Mouse (Mus musculus) kidney, embryonic 16.5 days (tissue): ENCODE measurements around the gene Parp4. TPM values are rescaled to one million over a fixed set of nuclear protein-coding genes. Genes with fewer than 3 reads are reported as not detected.
A peak's percentile ranks its signal among the peaks of the same experiment; 100 is the strongest.

Source experiments
- ATAC-seq: fragments of 200-750 bp; cut with Nextera tagmentation; 2 replicates; pipeline ENCODE4 v1.8.0; 2017; ENCODE audit warnings: moderate TSS enrichment; ENCODE audit not compliant: low FRiP score, low TSS enrichment
- H3K27ac ChIP-seq: fragments of 300-500 bp; sonication (generic); 2 replicates; pipeline ENCODE4 v1.5.1; 2014; ENCODE audit warnings: low read length
- H3K27me3 ChIP-seq: fragments of 300-500 bp; sonication (generic); 2 replicates; pipeline ENCODE4 v1.6.1; 2014; ENCODE audit warnings: low read length, control low read depth, mixed read lengths; ENCODE audit not compliant: insufficient read depth
- H3K36me3 ChIP-seq: fragments of 300-500 bp; sonication (generic); 2 replicates; pipeline ENCODE4 v1.6.1; 2014; ENCODE audit warnings: low read length, control low read depth, mixed read lengths; ENCODE audit not compliant: insufficient read depth
- H3K4me1 ChIP-seq: fragments of 300-500 bp; sonication (generic); 2 replicates; pipeline ENCODE4 v1.6.1; 2014; ENCODE audit warnings: low read length, control low read depth, mixed read lengths; ENCODE audit not compliant: insufficient read depth
- H3K4me2 ChIP-seq: fragments of 300-500 bp; sonication (generic); replicated peaks from 2 replicates; pipeline ENCODE4 v1.6.1; 2014; ENCODE audit warnings: low read depth, low read length
- H3K4me3 ChIP-seq: fragments of 300-500 bp; sonication (generic); 2 replicates; pipeline ENCODE4 v1.5.1; 2014; ENCODE audit warnings: mild to moderate bottlenecking, low read length
- H3K9ac ChIP-seq: fragments of 300-500 bp; sonication (generic); replicated peaks from 2 replicates; pipeline ENCODE4 v1.6.1; 2014; ENCODE audit warnings: low read length
- H3K9me3 ChIP-seq: fragments of 300-500 bp; sonication (generic); 2 replicates; pipeline ENCODE4 v1.6.1; 2016; ENCODE audit warnings: low read length, control low read depth
- WGBS: fragments of 180-500 bp; shearing (Covaris S2); extraction: QIAGEN DNeasy Blood & Tissue Kit; methylation state at CpG from one replicate; pipeline ENCODE4 v1.1.7; 2014; 5-methylcytosine and 5-hydroxymethylcytosine counted together
- polyA plus RNA-seq: library from polyadenylated mRNA; unstranded; fragments of >200 nt; fragmentation: Nextera tagmentation; extraction: Ambion mirVana; gene quantifications from 2 replicates; pipeline ENCODE4 v1.2.1, GENCODE M21; 2015

The Parp4 gene
- polyA plus RNA-seq, result 4.0 and 6.3 TPM in 2 replicates

DNA sequence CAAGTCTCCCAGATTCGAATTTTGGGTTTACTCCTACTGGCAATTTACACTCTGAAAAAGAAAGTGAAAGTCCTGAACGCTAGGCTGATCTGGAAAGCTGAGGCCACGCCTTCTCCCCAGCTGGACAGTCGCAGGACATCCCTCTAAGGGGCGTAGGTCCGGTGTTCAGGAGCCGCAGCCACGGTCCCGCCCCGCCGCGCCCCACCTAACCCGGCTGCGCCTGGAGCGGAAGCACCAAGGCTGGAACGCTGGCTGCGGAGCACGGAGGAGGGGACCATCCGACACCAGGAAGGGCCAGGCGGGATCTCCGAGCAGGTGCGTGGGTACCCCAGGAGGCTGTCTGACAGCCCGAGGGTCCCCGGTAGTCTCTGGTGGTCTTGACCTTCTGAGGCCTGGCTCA, at the start of gene Parp4, which contains the start of gene Cenpj:
TSS of gene Parp4 (plus strand) at position 204 of the 400 bp plus-strand sequence.
TSS of gene Cenpj (minus strand) at position 10 of the 400 bp plus-strand sequence.
- peak within 1 kb of the TSS; percentile 78 for H3K4me3 ChIP-seq
- H3K4me1 ChIP-seq, result peaks cover 20% of the 10 kb centered on the region
- H3K4me2 ChIP-seq, result peak within 1 kb of the TSS; percentile 78
- peak; percentile 92 for ATAC-seq
- H3K27me3 ChIP-seq, result no peaks in the 10 kb centered on the region
- WGBS, result under 1% methylated on average over 24 of the region's 24 CpGs
- no peaks in the 10 kb centered on the region for H3K36me3 ChIP-seq
- H3K9ac ChIP-seq, result peak within 1 kb of the TSS; percentile 82
- peak within 1 kb of the TSS; percentile 75 for H3K27ac ChIP-seq
- no peaks in the 10 kb centered on the region for H3K9me3 ChIP-seq

DNA sequence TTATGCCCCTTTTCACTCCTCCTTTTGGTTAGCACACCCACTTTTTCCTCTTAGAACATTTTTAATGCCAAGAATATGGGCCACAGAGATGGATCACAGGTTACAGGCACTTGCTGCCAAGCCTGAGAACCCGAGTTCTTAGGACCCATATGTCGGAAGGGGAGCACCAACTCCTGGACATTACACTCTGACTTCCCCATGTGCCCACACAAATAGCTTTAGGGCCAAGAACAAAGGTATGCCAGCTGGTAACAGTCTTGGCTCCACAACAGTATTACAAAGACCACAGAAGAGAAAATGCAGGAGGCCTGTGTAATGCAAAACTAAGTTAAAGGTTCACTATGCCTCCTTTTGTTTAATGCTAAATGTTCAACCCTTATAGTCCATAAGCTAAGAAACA, 44.6 kb upstream of the Parp4 start:
- Histone ChIP-seq H3K9ac (no peak overlapping the region), H3K27me3 (no peaks in the 10 kb centered on the region), H3K4me2 (no peak overlapping the region), H3K9me3 (no peaks in the 10 kb centered on the region), H3K36me3 (peaks cover 19% of the 10 kb centered on the region), H3K4me1 (no peaks in the 10 kb centered on the region), H3K27ac (no peak overlapping the region), H3K4me3 (no peak overlapping the region)
- no peak for ATAC-seq
- 94% methylated on average over 2 of the region's 2 CpGs for WGBS

DNA sequence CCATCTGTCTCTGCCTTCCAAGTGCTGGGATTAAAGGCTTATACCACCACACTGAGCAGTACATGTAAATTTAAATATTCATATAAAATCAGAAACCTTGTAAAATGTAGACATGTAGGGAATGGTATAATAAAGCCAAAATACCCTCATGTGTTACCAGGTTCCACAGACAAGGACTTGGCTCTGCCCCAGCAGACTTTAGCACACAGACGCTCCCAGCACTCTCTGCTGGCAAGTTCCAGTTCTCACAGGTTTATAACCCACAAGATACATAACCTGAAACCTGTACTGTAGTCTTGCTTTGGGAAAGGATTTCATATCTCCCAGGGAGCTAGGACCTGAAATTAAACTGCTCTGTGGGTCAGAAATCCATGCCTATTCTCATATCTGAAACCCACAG, 30.5 kb upstream of the Parp4 start:
- Histone ChIP-seq H3K4me1 (no peaks in the 10 kb centered on the region), H3K27me3 (no peaks in the 10 kb centered on the region), H3K36me3 (no peaks in the 10 kb centered on the region), H3K4me2 (no peak overlapping the region), H3K27ac (no peak overlapping the region), H3K4me3 (no peak overlapping the region), H3K9me3 (no peaks in the 10 kb centered on the region), H3K9ac (no peak overlapping the region)
- 85% methylated on average over 1 of the region's 1 CpGs for WGBS
- no peak for ATAC-seq

DNA sequence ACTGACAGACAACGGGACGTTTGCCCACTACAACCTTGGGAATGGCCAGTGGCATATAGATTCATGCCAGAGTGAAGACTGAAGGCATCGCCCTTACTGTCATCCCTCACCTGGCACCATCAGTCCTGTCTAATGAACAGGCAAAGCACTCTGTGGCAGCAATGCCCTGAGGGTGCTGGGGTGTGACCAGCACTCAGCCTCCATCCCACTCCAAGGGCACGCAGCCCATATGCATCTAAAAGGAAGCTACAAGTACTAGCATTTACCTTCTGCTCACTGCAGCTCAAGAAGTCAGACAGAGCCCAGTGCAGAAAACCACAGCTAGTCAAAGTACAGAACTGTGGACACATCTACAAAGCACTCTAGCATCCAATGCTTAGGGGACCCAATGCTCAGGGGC, 29.9 kb upstream of the Parp4 start:
- Histone ChIP-seq H3K9ac (no peak overlapping the region), H3K9me3 (no peaks in the 10 kb centered on the region), H3K4me3 (no peak overlapping the region), H3K27me3 (no peaks in the 10 kb centered on the region), H3K27ac (no peak overlapping the region), H3K4me2 (no peak overlapping the region), H3K4me1 (no peaks in the 10 kb centered on the region), H3K36me3 (no peaks in the 10 kb centered on the region)
- 93% methylated on average over 4 of the region's 4 CpGs for WGBS
- ATAC-seq, result no peak

DNA sequence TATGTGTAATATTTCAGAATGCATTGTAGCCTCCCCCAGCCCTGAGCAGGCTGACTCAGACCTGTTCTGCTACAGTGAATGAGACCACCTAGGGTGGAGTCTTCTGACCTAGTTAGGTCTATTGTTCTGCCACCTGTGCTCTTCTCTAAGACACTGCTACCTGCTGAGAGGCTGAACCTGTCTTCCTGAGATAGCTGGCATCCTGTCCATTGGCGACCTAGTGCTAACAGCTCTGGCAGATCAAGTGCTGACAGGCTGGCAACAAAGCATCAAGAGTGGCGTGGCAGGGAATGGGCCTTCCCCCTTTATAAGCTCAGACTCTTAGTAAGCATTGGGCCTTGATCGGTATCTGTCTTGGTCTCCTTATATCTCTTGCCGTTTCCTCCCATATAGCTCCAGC, 24.5 kb upstream of the Parp4 start:
- H3K4me2 ChIP-seq, result no peak overlapping the region
- WGBS, result 90% methylated on average over 4 of the region's 4 CpGs
- no peak overlapping the region for H3K9ac ChIP-seq
- H3K27me3 ChIP-seq, result no peaks in the 10 kb centered on the region
- no peak overlapping the region for H3K27ac ChIP-seq
- ATAC-seq, result no peak
- H3K36me3 ChIP-seq, result peaks cover 19% of the 10 kb centered on the region; the same call in 1 of the 2 replicates
- no peak overlapping the region for H3K4me3 ChIP-seq
- H3K9me3 ChIP-seq, result no peaks in the 10 kb centered on the region
- H3K4me1 ChIP-seq, result no peaks in the 10 kb centered on the region

DNA sequence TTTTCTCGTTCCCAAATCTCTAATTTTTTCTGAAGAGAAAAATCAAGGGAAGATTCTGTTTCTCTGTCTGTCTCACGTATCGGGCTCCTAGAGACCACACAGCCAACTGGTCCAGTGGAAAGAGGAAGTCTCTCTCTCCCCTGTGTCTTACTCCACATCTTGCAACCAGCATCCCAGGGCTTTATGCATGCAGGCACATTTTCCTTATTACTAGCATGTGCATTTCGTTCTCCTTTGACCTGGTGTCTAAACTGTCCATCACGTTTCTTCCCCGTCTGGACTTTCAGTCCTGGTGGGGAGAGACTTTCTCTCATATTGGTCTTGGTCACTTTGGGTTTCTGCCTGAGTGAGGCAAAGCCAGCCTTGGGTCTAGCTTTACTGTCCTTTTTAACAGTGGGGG, 22.5 kb upstream of the Parp4 start:
- Histone ChIP-seq H3K36me3 (peaks cover 19% of the 10 kb centered on the region; the same call in 1 of the 2 replicates), H3K9me3 (no peaks in the 10 kb centered on the region), H3K9ac (no peak overlapping the region), H3K4me2 (no peak overlapping the region), H3K27me3 (no peaks in the 10 kb centered on the region), H3K27ac (no peak overlapping the region), H3K4me3 (no peak overlapping the region), H3K4me1 (no peaks in the 10 kb centered on the region)
- WGBS, result 94% methylated on average over 6 of the region's 6 CpGs
- ATAC-seq, result no peak

DNA sequence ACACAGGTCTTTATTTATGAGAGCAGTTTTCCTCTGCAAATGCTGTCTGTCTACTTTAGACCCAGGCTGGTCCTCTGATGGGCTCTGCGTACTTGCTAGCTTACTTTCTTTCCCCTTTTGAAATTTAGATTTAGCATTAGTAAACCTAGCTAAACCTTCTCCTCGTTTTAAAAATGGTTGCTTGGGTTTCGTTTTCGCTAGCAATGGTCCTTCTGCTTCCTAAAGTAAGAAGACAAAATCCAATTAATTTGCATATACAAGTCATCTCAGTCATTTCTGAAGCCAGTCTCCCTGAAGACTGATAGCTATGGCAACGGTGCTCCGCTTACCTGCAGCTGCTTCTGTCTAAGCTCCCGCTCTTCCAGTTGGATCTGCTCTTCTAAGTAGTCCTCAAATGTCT, 22.1 kb upstream of the Parp4 start:
- no peaks in the 10 kb centered on the region for H3K4me1 ChIP-seq
- H3K9ac ChIP-seq, result no peak overlapping the region
- peaks cover 23% of the 10 kb centered on the region; the same call in 1 of the 2 replicates for H3K36me3 ChIP-seq
- H3K4me2 ChIP-seq, result no peak overlapping the region
- H3K4me3 ChIP-seq, result no peak overlapping the region
- H3K27me3 ChIP-seq, result no peaks in the 10 kb centered on the region
- 95% methylated on average over 7 of the region's 7 CpGs for WGBS
- H3K9me3 ChIP-seq, result no peaks in the 10 kb centered on the region
- no peak for ATAC-seq
- H3K27ac ChIP-seq, result no peak overlapping the region

DNA sequence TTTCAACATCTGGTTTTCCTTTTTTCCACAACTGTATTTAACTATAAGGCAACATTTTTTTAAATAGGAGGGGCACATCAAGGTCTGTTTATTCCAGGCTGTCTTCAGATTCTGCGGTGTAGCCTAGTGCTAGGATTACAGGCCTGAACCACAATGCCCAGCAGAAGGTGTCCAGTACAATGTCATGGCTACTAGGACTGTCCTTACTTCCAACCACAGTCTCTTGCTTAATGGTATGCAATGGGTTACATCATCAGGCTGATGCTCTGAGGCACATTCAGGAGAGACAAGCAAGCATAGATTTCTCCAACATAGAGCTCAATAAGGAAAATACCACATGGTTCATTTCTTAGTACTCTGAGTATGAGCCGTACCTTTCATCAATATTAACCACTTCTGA, 20.7 kb upstream of the Parp4 start:
- ATAC-seq, result no peak
- Histone ChIP-seq H3K9me3 (no peaks in the 10 kb centered on the region), H3K27ac (no peak overlapping the region), H3K9ac (no peak overlapping the region), H3K4me2 (no peak overlapping the region), H3K27me3 (no peaks in the 10 kb centered on the region), H3K36me3 (peaks cover 23% of the 10 kb centered on the region; the same call in 1 of the 2 replicates), H3K4me3 (no peak overlapping the region), H3K4me1 (no peaks in the 10 kb centered on the region)
- 91% methylated on average over 2 of the region's 2 CpGs for WGBS

DNA sequence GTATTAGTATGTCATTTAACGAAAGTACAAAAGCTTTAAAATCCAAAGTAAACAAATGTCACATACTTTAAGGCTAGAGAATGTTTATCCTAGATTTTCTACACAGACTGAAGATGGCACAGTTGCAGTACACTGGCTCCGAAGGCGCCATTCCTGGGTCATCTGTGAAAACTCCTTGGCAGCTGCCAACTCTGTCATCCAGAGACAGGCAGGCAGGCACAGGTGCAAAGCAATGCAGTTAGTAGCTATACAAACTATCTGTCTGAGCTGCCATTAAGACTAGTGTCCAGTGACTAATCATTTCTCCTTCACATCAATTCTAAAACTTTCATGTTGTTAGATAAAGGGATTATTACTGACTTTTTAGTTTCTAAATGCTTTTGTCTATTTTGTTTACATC, 16.3 kb upstream of the Parp4 start:
- no peak overlapping the region for H3K4me2 ChIP-seq
- H3K27ac ChIP-seq, result no peak overlapping the region
- no peaks in the 10 kb centered on the region for H3K9me3 ChIP-seq
- H3K4me1 ChIP-seq, result no peaks in the 10 kb centered on the region
- H3K36me3 ChIP-seq, result peaks cover 13% of the 10 kb centered on the region; the same call in 1 of the 2 replicates
- H3K9ac ChIP-seq, result no peak overlapping the region
- WGBS, result 87% methylated on average over 3 of the region's 3 CpGs
- no peaks in the 10 kb centered on the region for H3K27me3 ChIP-seq
- no peak overlapping the region for H3K4me3 ChIP-seq
- no peak for ATAC-seq

DNA sequence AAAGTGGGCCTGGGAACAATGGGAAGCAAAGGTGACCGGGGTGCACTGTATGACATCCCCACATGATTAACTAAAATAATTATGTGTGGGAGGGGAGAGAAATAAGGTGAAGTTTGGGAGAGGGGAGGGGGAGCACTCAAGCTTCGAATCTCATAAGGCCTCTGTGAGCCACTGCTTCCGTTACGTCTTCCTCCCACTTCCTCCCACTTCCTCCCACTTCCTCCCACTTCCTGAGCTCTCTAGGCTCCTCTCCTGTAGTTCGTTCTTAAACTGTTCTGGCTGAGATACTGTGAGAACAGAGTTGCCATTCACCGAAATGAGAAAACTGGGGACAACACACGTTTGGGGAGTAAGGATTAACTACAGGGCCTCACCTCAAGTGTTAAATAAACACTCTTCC, 7.9 kb upstream of the Parp4 start:
- Histone ChIP-seq H3K9me3 (no peaks in the 10 kb centered on the region), H3K27ac (peak overlapping the region; percentile 68; the same call in 1 of the 2 replicates), H3K4me1 (peaks cover 18% of the 10 kb centered on the region), H3K27me3 (no peaks in the 10 kb centered on the region), H3K36me3 (peaks cover 7% of the 10 kb centered on the region; the same call in 1 of the 2 replicates), H3K4me2 (peak overlapping the region; percentile 21; the same call in 1 of the 2 replicates), H3K4me3 (no peak overlapping the region), H3K9ac (no peak overlapping the region)
- ATAC-seq, result no peak
- whole genome bisulfite sequencing, result 33% methylated on average over 7 of the region's 7 CpGs
